Mouse (Mus musculus) spleen, adult 2 months (tissue): ENCODE results near the gene Gpx1. TPM values are rescaled to one million over a fixed set of nuclear protein-coding genes. Genes with fewer than 3 reads are reported as not detected.
A peak's percentile ranks its signal among the peaks of the same experiment; 100 is the strongest.

Source experiments
- DNase-seq, 2 experiments: peaks; one replicate each; pipeline versions ENCODE4 v3.0.0 to v3.0.0-alpha.2; 2012 to 2021; ENCODE audit warnings: low spot score in 2 of 2, low read depth in 1 of 2
- H3K27ac ChIP-seq: fragments of 200-500 bp; 2 replicates; pipeline ENCODE4 v1.5.1; 2012; ENCODE audit warnings: low read length, inconsistent platforms; ENCODE audit not compliant: insufficient read depth
- H3K27me3 ChIP-seq: fragments of 200-500 bp; 2 replicates; pipeline ENCODE4 v1.6.1; 2012; ENCODE audit warnings: mild to moderate bottlenecking, moderate library complexity, low read length, inconsistent platforms; ENCODE audit not compliant: control insufficient read depth, insufficient read depth
- H3K36me3 ChIP-seq: fragments of 200-500 bp; 2 replicates; pipeline ENCODE4 v1.6.1; 2012; ENCODE audit warnings: mild to moderate bottlenecking, low read length, inconsistent platforms; ENCODE audit not compliant: control insufficient read depth, insufficient read depth
- H3K4me1 ChIP-seq: fragments of 200-500 bp; 2 replicates; pipeline ENCODE4 v1.6.1; 2011; ENCODE audit warnings: inconsistent platforms; ENCODE audit not compliant: control insufficient read depth, insufficient read depth, insufficient read length
- H3K4me3 ChIP-seq: fragments of 200-500 bp; 2 replicates; pipeline ENCODE4 v1.5.1; 2011; ENCODE audit warnings: mild to moderate bottlenecking, inconsistent platforms; ENCODE audit not compliant: insufficient read depth, insufficient read length; ENCODE audit errors: extremely low read depth
- CTCF ChIP-seq: fragments of 200-500 bp; IDR thresholded peaks from 2 replicates; pipeline ENCODE4 v1.5.1; 2011; ENCODE audit warnings: mild to moderate bottlenecking, inconsistent platforms; ENCODE audit not compliant: insufficient read depth, insufficient read length, insufficient replicate concordance; ENCODE audit errors: extremely low read depth
- POLR2A ChIP-seq: fragments of 200-500 bp; IDR thresholded peaks from 2 replicates; pipeline ENCODE4 v1.6.1; 2011; ENCODE audit warnings: low read depth, low read length, inconsistent platforms
- whole genome bisulfite sequencing: fragments of 180-500 bp; shearing (Covaris S2); methylation state at CpG from one replicate; pipeline ENCODE4 v1.1.7; 2018; 5-methylcytosine and 5-hydroxymethylcytosine counted together
- polyA plus RNA-seq: library from polyadenylated mRNA; depleted of rRNA; stranded (reverse); fragments of >200 nt; gene quantifications from 2 replicates; pipeline ENCODE4 v1.2.3, GENCODE M21; 2012

The Gpx1 gene
- polyA plus RNA-seq, 1 experiment = 2,084 TPM

- Histone ChIP-seq H3K27me3 (no peaks in the 10 kb centered on the region), H3K27ac (no peak overlapping the region), H3K36me3 (peaks cover 4% of the 10 kb centered on the region), H3K4me3 (no peak overlapping the region), H3K4me1 (peaks cover 26% of the 10 kb centered on the region)
- no peak for DNase-seq
- WGBS = 87% methylated on average over 4 of the region's 4 CpGs
- TF ChIP-seq CTCF = no peak
- no peak for TF ChIP-seq POLR2A
Measured at GRCm38 (mm10) chr9:108344471-108344870, 5.8 kb downstream of the Gpx1 start.

DNA sequence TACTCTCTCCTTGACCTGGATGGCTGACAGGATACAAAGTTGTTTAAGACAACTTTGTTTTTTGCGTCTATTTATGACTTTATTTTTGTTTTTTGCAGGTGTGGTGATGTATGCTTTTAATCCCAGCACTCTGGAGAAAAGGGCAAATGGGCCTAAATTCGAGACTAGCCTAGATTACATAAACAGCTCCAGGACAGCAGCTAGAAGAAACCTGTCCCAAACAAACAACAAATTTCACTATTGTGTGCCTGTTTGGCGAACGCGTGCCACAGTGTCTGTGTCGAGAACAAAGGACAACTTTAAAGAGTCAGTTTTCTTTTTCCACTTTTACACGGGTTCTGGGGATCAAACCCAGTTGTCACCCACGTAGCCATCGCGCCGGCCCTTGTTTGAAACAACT lies 8.3 kb downstream of the Gpx1 start:
- no peak for DNase-seq
- H3K27me3 ChIP-seq = no peaks in the 10 kb centered on the region

GRCm38 (mm10) chr9:108347540-108348289 lies 9.0 kb downstream of the Gpx1 start, which contains the start of gene Usp4:
TSS of gene Usp4 (plus strand) at chr9:108347853.
- Histone ChIP-seq H3K27me3 (no peaks in the 10 kb centered on the region), H3K36me3 (peaks cover 19% of the 10 kb centered on the region), H3K4me3 (peak within 1 kb of the TSS; percentile 100), H3K27ac (peak within 1 kb of the TSS; percentile 98), H3K4me1 (peaks cover 15% of the 10 kb centered on the region)
- DNase-seq = peak; percentile 74 to 84
- WGBS = under 1% methylated on average over 73 of the region's 75 CpGs
- TF ChIP-seq POLR2A = peak; percentile 68
- TF ChIP-seq CTCF = no peak

More for the DNA sequence above, 8.3 kb downstream of the Gpx1 start:
- H3K4me1 ChIP-seq = peaks cover 17% of the 10 kb centered on the region
- H3K4me3 ChIP-seq = peak overlapping the region; percentile 94
- TF ChIP-seq CTCF (no peak), POLR2A (no peak)
- WGBS = 2% methylated on average over 11 of the region's 11 CpGs
- peak overlapping the region; percentile 90 for H3K27ac ChIP-seq
- peaks cover 13% of the 10 kb centered on the region for H3K36me3 ChIP-seq

- DNase-seq = no peak
- Histone ChIP-seq H3K27ac (peak overlapping the region; percentile 98), H3K4me1 (peaks cover 10% of the 10 kb centered on the region), H3K4me3 (peak overlapping the region; percentile 100), H3K36me3 (peaks cover 24% of the 10 kb centered on the region), H3K27me3 (no peaks in the 10 kb centered on the region)
- under 1% methylated on average over 14 of the region's 14 CpGs for WGBS
- TF ChIP-seq CTCF = no peak
- TF ChIP-seq POLR2A = no peak
Measured at GRCm38 (mm10) chr9:108348290-108348680, 9.6 kb downstream of the Gpx1 start.

DNA sequence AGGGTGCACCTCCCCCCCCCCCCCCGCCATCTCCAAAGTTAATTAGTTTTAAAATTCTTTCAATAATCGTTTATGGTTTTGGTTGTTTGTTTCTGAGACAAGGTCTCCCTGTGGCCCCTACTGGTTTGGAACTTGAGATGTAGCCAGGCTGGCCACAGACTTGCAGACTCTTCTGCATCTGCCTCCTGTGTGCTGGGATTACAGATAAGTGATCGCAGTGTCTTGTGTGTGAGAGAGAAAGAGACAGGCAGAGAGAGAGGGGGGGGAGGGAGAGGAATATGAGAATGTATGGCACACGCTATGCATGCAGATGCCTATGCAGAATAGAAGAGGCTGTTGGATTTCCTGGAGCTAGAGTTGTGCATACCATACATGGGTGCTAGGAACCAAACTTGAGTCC lies 11.0 kb downstream of the Gpx1 start:
- WGBS = 77% methylated on average over 4 of the region's 4 CpGs
- no peak overlapping the region for H3K27ac ChIP-seq
- no peaks in the 10 kb centered on the region for H3K27me3 ChIP-seq
- peaks cover 32% of the 10 kb centered on the region for H3K36me3 ChIP-seq
- no peak for TF ChIP-seq POLR2A
- H3K4me1 ChIP-seq = peaks cover 3% of the 10 kb centered on the region
- no peak for DNase-seq
- no peak overlapping the region for H3K4me3 ChIP-seq

DNA sequence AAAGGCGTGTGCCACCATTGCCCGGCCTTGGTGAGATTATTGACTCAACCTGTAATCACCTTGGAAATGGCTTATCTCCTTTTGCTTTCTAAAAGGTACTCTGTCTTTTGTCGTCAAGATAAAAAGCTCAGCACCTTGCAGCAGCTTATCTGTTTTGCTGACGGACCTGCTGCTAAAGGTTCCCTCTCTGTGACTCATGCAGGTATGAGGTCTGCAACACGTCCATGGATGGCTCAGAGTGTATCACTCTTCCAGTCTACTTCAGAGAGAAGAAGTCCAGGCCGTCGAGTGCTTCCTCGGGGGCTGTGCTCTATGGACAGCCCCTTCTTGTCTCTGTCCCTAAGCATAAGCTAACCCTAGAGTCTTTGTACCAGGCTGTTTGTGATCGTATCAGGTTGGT lies 39.5 kb downstream of the Gpx1 start:
- Histone ChIP-seq H3K36me3 (peaks cover 71% of the 10 kb centered on the region), H3K4me3 (no peak overlapping the region), H3K27ac (no peak overlapping the region), H3K27me3 (no peaks in the 10 kb centered on the region), H3K4me1 (no peaks in the 10 kb centered on the region)
- TF ChIP-seq CTCF = no peak
- TF ChIP-seq POLR2A = no peak
- DNase-seq = no peak
- 94% methylated on average over 9 of the region's 9 CpGs for WGBS

DNA sequence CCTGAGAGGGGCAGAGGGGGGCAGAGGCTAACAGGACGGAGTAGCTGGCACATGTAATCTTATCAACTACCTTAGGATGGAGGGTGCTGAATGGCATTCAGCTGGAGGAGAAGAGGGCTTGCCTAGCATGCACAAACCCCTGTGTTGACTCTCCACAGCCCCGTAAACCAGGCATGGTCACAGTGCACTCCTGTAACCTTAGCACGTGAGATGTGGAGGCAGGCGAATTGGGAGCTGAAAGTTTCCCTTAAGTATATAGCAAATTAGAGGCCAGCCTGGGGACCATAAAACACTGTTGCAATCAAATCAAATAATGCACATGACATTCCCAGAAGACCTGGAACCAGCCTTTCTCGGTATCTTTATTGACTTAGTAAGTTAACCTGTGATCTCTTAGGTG lies 40.0 kb downstream of the Gpx1 start:
- H3K27me3 ChIP-seq = no peaks in the 10 kb centered on the region
- no peak for TF ChIP-seq CTCF
- no peak for TF ChIP-seq POLR2A
- no peak for DNase-seq
- no peak overlapping the region for H3K27ac ChIP-seq
- no peaks in the 10 kb centered on the region for H3K4me1 ChIP-seq
- no peak overlapping the region for H3K4me3 ChIP-seq
- WGBS = 96% methylated on average over 5 of the region's 5 CpGs
- H3K36me3 ChIP-seq = peaks cover 70% of the 10 kb centered on the region
